Mouse (Mus musculus) CH12.LX (cell line): ENCODE measurements around the gene Lrrc61.

Experiments used
- BHLHE40 ChIP-seq: IDR thresholded peaks from 2 replicates; pipeline ENCODE4 v1.6.1; 2011; ENCODE audit warnings: mild to moderate bottlenecking, low read depth, low read length, improper control_type of control experiment
- CTCF ChIP-seq, 2 experiments: IDR thresholded peaks in 1 of 2; conservative IDR thresholded peaks in 1 of 2; 2 replicates each; pipeline ENCODE4 v1.5.1; 2011 to 2012; ENCODE audit warnings: low read depth in 2 of 2, low read length in 2 of 2, improper control_type of control experiment in 1 of 2, inconsistent platforms in 1 of 2, mild to moderate bottlenecking in 1 of 2, moderate library complexity in 1 of 2
- EP300 ChIP-seq: IDR thresholded peaks from 2 replicates; pipeline ENCODE4 v1.6.1; 2011; ENCODE audit warnings: low read length, improper control_type of control experiment

GRCm38 (mm10) chr6:48546858-48547257, 7.7 kb upstream of the Lrrc61 start:
- TF ChIP-seq EP300: no peak
- no peak for TF ChIP-seq CTCF (conservative IDR thresholded peaks at IDR 0.05 in 1 of 2, IDR thresholded peaks at IDR 0.05 in 1 of 2; ENCODE audit: low read depth in 2 of 2, low read length in 2 of 2)
- no peak for TF ChIP-seq BHLHE40
